Mouse (Mus musculus): Measurements from ENCODE around the gene Pde6c.

- TF ChIP-seq CTCF (IDR thresholded peaks at IDR 0.05; ENCODE audit: low read depth, low read length) (no peak), GATA1 (IDR thresholded peaks at IDR 0.05; ENCODE audit: borderline replicate concordance, low read length) (no peak), GATA2 (IDR thresholded peaks at IDR 0.05; ENCODE audit: borderline replicate concordance, low read depth, low read length) (no peak)
These were observed 90.8 kb downstream of the Pde6c start for GRCm38 (mm10) chr19:38223356-38223904.
